Mouse (Mus musculus) embryonic facial prominence, embryonic 12.5 days (tissue): Measurements from ENCODE around the gene Scrn1. TPM values are rescaled to one million over a fixed set of nuclear protein-coding genes. Genes with fewer than 3 reads are reported as not detected.

Experiments used
- ATAC-seq: fragments of 200-750 bp; cut with Nextera tagmentation; 2 replicates; pipeline ENCODE4 v1.8.0; 2017; ENCODE audit not compliant: insufficient number of reproducible peaks, insufficient read depth, low FRiP score, low TSS enrichment
- H3K27ac ChIP-seq: fragments of 300-500 bp; sonication (generic); 2 replicates; pipeline ENCODE4 v1.5.1; 2016; ENCODE audit warnings: mild to moderate bottlenecking
- H3K27me3 ChIP-seq: fragments of 300-500 bp; sonication (generic); 2 replicates; pipeline ENCODE4 v1.6.1; 2016; ENCODE audit warnings: mild to moderate bottlenecking, moderate library complexity
- H3K36me3 ChIP-seq: fragments of 300-500 bp; sonication (generic); 2 replicates; pipeline ENCODE4 v1.6.1; 2016; ENCODE audit warnings: mild to moderate bottlenecking
- H3K4me1 ChIP-seq: fragments of 300-500 bp; sonication (generic); 2 replicates; pipeline ENCODE4 v1.6.1; 2016
- H3K4me2 ChIP-seq: fragments of 300-500 bp; sonication (generic); replicated peaks from 2 replicates; pipeline ENCODE4 v1.6.1; 2016; ENCODE audit warnings: mild to moderate bottlenecking, moderate library complexity
- H3K4me3 ChIP-seq: fragments of 300-500 bp; sonication (generic); 2 replicates; pipeline ENCODE4 v1.5.1; 2016; ENCODE audit warnings: mild to moderate bottlenecking
- H3K9ac ChIP-seq: fragments of 300-500 bp; sonication (generic); 2 replicates; pipeline ENCODE4 v1.6.1; 2016; ENCODE audit warnings: mild to moderate bottlenecking, moderate library complexity
- H3K9me3 ChIP-seq: fragments of 300-500 bp; sonication (generic); 2 replicates; pipeline ENCODE4 v1.6.1; 2016; ENCODE audit warnings: mild to moderate bottlenecking, moderate library complexity
- WGBS: fragments of 180-500 bp; shearing (Covaris S2); methylation state at CpG from one replicate; pipeline ENCODE4 v1.1.7; 2016; 5-methylcytosine and 5-hydroxymethylcytosine counted together
- polyA plus RNA-seq: library from polyadenylated mRNA; unstranded; fragments of >200 nt; fragmentation: Nextera tagmentation; extraction: Ambion mirVana; gene quantifications from 2 replicates; pipeline ENCODE4 v1.2.1, GENCODE M21; 2016

Gene Scrn1
- polyA plus RNA-seq, 1 experiment from 2014 or later, result 27.2 TPM

DNA sequence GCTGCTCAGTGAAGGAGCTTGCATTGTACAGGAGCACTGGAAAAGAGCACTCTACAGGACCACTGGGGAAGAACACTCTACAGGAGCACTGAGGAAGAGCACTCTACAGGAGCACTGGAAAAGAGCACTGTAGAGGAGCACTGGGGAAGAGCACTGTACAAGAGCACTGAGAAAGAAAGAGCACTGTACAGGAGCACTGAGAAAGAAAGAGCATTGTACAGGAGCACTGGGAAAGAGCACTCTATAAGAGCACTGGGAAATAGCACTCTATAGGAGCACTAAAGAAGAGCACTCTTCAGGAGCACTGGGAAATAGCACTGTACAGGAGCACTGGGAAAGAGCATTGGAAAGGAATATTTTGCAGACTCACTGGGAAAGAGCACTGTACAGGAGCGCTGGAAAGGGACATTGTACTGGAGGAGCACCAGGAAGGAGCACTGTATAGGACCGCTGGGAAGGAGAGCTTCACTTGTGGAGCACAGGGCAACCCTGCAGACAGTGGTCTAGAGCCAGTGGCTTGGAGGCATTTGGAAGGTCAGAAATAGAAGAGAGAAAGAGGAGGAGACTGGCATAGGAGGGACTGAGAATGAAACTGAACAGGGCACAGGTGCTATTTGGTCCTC lies 49.7 kb downstream of the Scrn1 start:
- no peak overlapping the region for H3K27ac ChIP-seq
- no peak overlapping the region for H3K9ac ChIP-seq
- H3K9me3 ChIP-seq, result no peaks in the 10 kb centered on the region
- H3K27me3 ChIP-seq, result 0 out of 2 replicates have a peak, but pooled peaks cover 2% of the 10 kb centered on the region
- no peak overlapping the region for H3K4me3 ChIP-seq
- WGBS, result 84% methylated on average over 2 of the region's 2 CpGs
- 0 out of 2 replicates have a peak, but pooled peaks have one; percentile 41 for ATAC-seq
- no peaks in the 10 kb centered on the region for H3K36me3 ChIP-seq
- no peaks in the 10 kb centered on the region for H3K4me1 ChIP-seq
- no peak overlapping the region for H3K4me2 ChIP-seq

DNA sequence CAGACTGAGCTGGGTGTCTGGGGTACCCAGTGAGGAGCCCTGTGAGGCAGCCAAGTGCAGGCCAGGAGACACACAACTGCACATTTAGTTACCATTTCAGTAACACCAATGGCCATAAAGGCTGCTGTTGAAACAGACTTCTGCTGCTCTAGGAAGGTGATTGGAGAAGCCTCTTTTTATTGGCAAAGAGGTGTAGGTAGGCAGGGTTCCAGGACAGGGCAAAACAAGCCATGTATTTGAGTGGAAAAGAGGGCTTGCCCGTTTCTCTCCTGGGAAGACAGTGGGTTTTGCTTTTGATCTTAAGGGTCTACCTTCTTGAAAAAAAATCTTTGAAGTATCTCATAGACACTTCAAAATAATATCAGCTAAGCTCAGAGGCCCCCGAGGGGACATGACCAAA lies 54.0 kb downstream of the Scrn1 start:
- no peak for ATAC-seq
- Histone ChIP-seq H3K27me3 (0 out of 2 replicates have a peak, but pooled peaks cover 2% of the 10 kb centered on the region), H3K9me3 (no peaks in the 10 kb centered on the region), H3K27ac (no peak overlapping the region), H3K4me3 (no peak overlapping the region), H3K4me2 (no peak overlapping the region), H3K36me3 (no peaks in the 10 kb centered on the region), H3K4me1 (peaks cover 22% of the 10 kb centered on the region), H3K9ac (no peak overlapping the region)
- 60% methylated on average over 2 of the region's 2 CpGs for WGBS

DNA sequence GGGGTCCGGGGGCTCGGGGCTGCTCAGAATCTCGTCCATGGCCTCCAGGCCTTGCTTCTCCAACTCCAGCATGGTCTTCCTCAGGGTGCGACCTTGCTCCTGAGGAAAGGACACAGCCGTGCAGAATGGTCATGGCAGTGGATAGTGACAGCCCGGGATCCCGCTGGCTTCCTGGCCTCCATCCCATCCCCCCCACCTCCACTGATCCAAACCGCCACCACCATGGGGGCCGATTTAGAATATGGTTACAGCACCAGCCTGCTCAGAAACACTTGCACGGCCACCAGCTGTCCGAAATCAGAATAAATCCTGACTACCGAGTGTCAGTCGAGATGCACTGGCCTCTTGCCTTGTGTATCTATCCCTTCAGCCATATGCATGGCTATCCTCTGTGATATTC lies 57.0 kb downstream of the Scrn1 start:
- H3K4me2 ChIP-seq, result no peak overlapping the region
- H3K4me3 ChIP-seq, result no peak overlapping the region

DNA sequence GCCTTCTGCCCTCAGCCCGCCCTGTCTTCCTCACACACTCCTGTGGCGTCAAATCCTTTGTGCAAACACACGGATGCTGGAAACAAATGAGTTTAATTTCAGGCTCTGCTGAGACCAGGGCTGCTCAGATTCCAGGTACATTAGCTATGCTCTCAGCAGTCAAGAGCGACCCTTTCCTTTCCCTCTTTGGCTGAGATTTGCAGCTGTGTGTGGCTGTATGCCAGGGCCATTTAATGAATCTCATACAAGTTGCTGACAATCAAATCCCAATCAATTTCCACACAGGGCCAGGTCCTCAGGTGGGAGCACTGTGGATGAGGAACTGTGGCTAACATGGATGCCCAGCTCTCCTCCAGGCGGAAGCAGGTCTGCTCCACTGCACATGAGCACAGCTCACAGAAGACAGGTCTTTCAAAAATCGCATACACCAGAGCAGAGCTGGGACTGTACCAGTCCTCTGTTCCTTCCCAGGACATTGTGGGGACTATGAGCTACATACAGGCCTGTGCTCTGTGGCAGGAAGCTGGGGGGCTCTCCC lies 58.0 kb downstream of the Scrn1 start:
- Histone ChIP-seq H3K27ac (peak overlapping the region; percentile 75), H3K4me1 (peaks cover 24% of the 10 kb centered on the region), H3K9me3 (no peaks in the 10 kb centered on the region), H3K9ac (no peak overlapping the region), H3K4me2 (no peak overlapping the region), H3K36me3 (no peaks in the 10 kb centered on the region), H3K27me3 (no peaks in the 10 kb centered on the region), H3K4me3 (no peak overlapping the region)
- ATAC-seq, result peak; percentile 66
- WGBS, result 41% methylated on average over 6 of the region's 6 CpGs

More for the DNA sequence above, 57.0 kb downstream of the Scrn1 start:
- 0 out of 2 replicates have a peak, but pooled peaks cover 2% of the 10 kb centered on the region for H3K27me3 ChIP-seq
- H3K4me1 ChIP-seq, result peaks cover 24% of the 10 kb centered on the region
- no peak for ATAC-seq
- 81% methylated on average over 13 of the region's 13 CpGs for WGBS
- H3K27ac ChIP-seq, result peak overlapping the region; percentile 50; the same call in 1 of the 2 replicates
- no peaks in the 10 kb centered on the region for H3K9me3 ChIP-seq
- no peak overlapping the region for H3K9ac ChIP-seq
- no peaks in the 10 kb centered on the region for H3K36me3 ChIP-seq

DNA sequence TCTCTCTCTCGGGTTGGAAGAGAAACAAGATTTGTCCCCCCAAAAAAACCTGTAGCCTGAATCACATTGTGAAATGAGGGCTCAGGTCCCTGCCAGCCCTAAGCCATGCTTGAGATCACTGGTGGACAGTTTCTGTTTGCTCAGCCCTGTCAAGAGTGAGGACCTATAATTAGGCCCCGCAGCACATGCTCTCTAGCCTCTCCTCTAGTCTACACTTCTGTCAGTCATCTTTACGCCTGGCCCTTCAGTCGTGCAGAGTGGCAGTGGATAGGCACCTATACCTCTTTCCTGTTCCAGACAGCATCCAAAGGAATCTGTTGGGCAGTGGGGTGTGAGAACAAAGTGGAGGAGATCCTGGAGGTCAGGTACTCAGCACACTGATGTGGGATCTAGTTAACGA lies 58.5 kb downstream of the Scrn1 start:
- no peaks in the 10 kb centered on the region for H3K36me3 ChIP-seq
- H3K27ac ChIP-seq, result peak overlapping the region; percentile 75; the same call in 1 of the 2 replicates
- peaks cover 24% of the 10 kb centered on the region for H3K4me1 ChIP-seq
- no peak overlapping the region for H3K9ac ChIP-seq
- no peak overlapping the region for H3K4me3 ChIP-seq
- H3K27me3 ChIP-seq, result no peaks in the 10 kb centered on the region
- whole genome bisulfite sequencing, result 57% methylated on average over 5 of the region's 5 CpGs
- ATAC-seq, result no peak
- H3K9me3 ChIP-seq, result no peaks in the 10 kb centered on the region
- no peak overlapping the region for H3K4me2 ChIP-seq

DNA sequence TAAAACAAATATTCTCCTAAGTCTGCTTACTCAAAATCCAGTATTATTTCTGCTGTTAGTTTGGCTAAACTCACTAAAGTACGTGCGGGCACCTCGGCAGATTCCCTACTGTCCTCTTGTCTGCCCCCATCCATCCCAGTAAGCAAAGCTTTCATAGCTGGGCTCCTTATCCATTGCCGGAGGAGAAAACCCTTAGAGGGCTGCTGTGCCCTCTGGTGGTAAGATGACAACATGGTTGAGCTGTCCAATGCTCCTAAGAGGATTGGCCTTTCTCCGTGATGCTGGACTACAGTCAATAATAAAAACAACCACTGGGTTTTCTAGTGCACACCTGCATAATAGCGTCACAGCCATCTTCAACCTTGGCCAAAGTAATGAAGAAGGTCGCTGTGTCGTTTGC lies 59.3 kb downstream of the Scrn1 start:
- no peak for ATAC-seq
- no peak overlapping the region for H3K4me2 ChIP-seq
- WGBS, result 41% methylated on average over 8 of the region's 8 CpGs
- no peak overlapping the region for H3K9ac ChIP-seq
- no peak overlapping the region for H3K4me3 ChIP-seq
- H3K36me3 ChIP-seq, result no peaks in the 10 kb centered on the region
- no peaks in the 10 kb centered on the region for H3K27me3 ChIP-seq
- H3K27ac ChIP-seq, result no peak overlapping the region
- no peaks in the 10 kb centered on the region for H3K9me3 ChIP-seq
- peaks cover 24% of the 10 kb centered on the region for H3K4me1 ChIP-seq

DNA sequence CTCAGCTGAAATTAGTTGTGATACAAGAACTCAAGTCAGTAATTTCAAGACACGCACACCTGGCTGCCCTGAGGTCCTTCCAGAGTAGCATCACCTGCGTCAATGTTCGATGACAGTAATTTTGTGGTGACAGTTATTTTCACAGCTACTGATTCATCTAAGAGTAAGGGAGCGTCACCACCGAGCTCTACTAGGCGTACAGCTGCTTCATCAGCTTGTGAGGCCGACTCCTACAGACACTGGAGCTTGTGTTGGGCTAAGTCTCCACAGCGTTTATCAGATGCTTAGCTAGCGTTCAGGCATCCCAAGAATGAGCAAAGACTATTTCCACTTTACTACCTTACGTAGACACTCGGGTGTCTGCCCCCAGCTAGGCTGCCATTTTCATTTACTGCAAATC lies 60.0 kb downstream of the Scrn1 start:
- Histone ChIP-seq H3K27ac (no peak overlapping the region), H3K9ac (no peak overlapping the region), H3K36me3 (no peaks in the 10 kb centered on the region), H3K4me3 (no peak overlapping the region), H3K9me3 (no peaks in the 10 kb centered on the region), H3K4me1 (peaks cover 24% of the 10 kb centered on the region), H3K4me2 (no peak overlapping the region), H3K27me3 (no peaks in the 10 kb centered on the region)
- no peak for ATAC-seq
- 85% methylated on average over 11 of the region's 11 CpGs for WGBS

DNA sequence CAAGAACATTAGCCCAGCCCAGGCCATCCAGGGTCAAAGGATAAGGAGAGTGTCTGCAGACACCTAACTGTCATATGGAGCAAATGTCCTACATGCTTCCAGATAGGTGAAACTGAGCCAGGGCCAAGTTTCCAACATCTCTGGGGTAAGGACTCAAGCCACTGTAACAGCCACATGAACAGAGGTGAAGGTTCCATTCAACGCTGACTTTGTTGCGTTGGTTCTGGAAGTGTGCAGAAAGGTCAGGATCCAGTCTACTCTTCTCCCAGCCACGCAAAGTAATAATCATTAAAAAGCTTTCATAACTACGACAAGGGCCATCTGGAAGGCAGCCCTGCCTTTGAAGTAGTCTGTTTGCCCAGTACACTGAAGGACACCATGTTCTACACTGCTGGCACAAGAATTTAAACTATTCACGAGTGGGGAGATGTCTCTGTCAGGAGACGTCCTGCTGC lies 63.6 kb downstream of the Scrn1 start:
- Histone ChIP-seq H3K27me3 (no peaks in the 10 kb centered on the region), H3K36me3 (no peaks in the 10 kb centered on the region), H3K27ac (no peak overlapping the region), H3K4me1 (peaks cover 6% of the 10 kb centered on the region; the same call in 1 of the 2 replicates), H3K9me3 (no peaks in the 10 kb centered on the region; the same call in 1 of the 2 replicates), H3K4me2 (no peak overlapping the region), H3K9ac (no peak overlapping the region), H3K4me3 (no peak overlapping the region)
- WGBS, result 77% methylated on average over 6 of the region's 6 CpGs
- no peak for ATAC-seq

DNA sequence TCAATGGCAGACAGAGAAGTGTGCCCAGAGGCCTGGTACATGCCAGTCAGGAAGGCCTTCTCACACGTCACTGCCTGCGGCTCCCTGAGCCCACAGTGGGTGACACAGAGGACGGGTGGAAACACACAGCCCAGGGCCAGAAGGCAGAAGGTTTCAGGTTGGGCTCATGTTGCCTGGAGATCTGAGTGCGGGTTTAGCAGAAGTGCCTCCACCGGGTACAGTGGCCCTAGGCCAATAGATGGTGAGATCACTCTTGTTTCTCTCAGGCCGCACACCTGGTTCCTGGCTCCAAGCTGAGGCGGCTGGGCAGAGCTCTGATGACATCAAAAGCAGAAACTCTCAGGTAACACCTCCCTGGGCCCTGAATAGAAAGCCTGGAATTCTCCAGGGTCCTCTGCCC lies 70.1 kb downstream of the Scrn1 start:
- WGBS, result 72% methylated on average over 7 of the region's 7 CpGs
- H3K9ac ChIP-seq, result no peak overlapping the region
- H3K9me3 ChIP-seq, result no peaks in the 10 kb centered on the region; the same call in 1 of the 2 replicates
- no peak overlapping the region for H3K4me2 ChIP-seq
- no peak for ATAC-seq
- 0 out of 2 replicates have a peak, but pooled peaks cover 6% of the 10 kb centered on the region for H3K4me1 ChIP-seq
- no peak overlapping the region for H3K4me3 ChIP-seq
- H3K27ac ChIP-seq, result no peak overlapping the region
- H3K27me3 ChIP-seq, result no peaks in the 10 kb centered on the region
- no peaks in the 10 kb centered on the region for H3K36me3 ChIP-seq

DNA sequence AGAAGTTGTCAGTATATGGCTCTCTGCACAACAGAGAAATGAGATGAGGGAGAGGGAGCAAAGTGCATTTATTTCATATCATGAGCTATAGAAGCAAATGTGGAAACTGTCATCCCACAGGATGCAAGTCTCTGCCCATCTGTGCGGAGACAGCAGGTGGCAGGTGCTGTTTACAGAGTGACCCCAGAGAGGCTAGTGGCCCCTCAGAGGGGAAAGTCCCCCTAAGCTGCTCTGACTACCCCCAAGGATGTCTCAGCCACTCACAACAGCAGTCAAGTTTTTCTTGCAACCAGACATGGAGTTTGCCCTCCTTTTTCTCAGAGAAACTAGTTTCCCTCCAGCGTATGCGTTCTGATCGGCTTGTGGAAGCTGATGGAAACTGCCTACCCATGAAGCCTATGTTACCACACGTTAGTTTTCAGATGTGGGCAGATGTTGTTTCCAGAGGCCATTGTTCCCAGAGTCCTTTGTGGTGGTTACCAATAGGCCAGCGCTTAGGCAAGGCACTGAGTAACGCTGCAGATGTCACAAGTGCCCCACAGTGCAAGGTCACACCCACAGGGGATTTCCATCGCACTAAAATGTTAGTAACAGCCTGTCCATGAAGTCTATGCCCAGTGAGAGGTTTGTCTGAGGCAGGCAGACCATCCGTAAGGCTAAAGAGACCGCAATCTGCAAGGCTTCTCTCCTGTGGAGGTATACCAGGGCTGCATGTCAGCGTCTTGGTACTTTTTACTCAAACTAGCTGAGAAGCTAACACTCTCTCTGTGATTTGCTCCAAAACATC lies 71.5 kb downstream of the Scrn1 start:
- Histone ChIP-seq H3K4me1 (0 out of 2 replicates have a peak, but pooled peaks cover 6% of the 10 kb centered on the region), H3K4me2 (no peak overlapping the region), H3K9ac (no peak overlapping the region), H3K36me3 (no peaks in the 10 kb centered on the region), H3K27ac (no peak overlapping the region), H3K9me3 (no peaks in the 10 kb centered on the region; the same call in 1 of the 2 replicates), H3K27me3 (no peaks in the 10 kb centered on the region), H3K4me3 (no peak overlapping the region)
- ATAC-seq, result no peak
- WGBS, result 68% methylated on average over 11 of the region's 11 CpGs

DNA sequence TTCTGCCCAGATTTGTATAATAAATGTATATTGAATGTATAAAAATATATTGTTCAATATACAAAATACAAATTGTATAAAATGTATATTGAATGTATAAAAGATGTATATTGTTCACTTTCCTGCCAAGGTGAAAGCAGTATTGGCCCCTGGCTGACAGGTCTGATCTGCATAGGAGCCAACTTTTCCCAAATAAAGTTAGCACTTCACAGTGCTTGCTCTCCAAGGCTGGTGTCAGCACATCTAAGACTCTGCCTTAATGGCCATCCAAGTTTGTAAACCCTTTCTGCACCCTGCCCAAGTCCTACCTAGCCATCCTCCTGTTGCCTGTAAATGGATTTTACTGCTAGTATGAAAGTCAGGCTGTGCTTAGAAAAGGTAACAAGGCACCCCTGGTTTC lies 72.2 kb downstream of the Scrn1 start:
- Histone ChIP-seq H3K4me1 (0 out of 2 replicates have a peak, but pooled peaks cover 6% of the 10 kb centered on the region), H3K36me3 (no peaks in the 10 kb centered on the region), H3K9ac (no peak overlapping the region), H3K4me2 (no peak overlapping the region), H3K27me3 (no peaks in the 10 kb centered on the region), H3K9me3 (no peaks in the 10 kb centered on the region), H3K4me3 (no peak overlapping the region), H3K27ac (no peak overlapping the region)
- ATAC-seq, result no peak
